Mouse (Mus musculus) forebrain, embryonic 16.5 days (tissue): ENCODE data around the gene Ttll7. TPM values are rescaled to one million over a fixed set of nuclear protein-coding genes. Genes with fewer than 3 reads are reported as not detected.

Experiments used
- polyA plus RNA-seq: library from polyadenylated mRNA; unstranded; fragments of >200 nt; fragmentation: Nextera tagmentation; extraction: Ambion mirVana; gene quantifications from 2 replicates; pipeline ENCODE4 v1.2.1, GENCODE M21; 2015

Gene Ttll7
- polyA plus RNA-seq, 1 experiment from 2014 or later: 7.3 TPM

Other genes starting within 250 kb of the Ttll7 start
- not detected in 2 replicates for gene Dnase2b, start 236.8 kb upstream of the Ttll7 start, polyA plus RNA-seq
- gene 4930503B20Rik, start 201.1 kb upstream of the Ttll7 start, polyA plus RNA-seq: not detected in 2 replicates
- gene Samd13, start 166.8 kb upstream of the Ttll7 start, polyA plus RNA-seq: 0.63 and 0.83 TPM in 2 replicates
- gene Prkacb, start 39.4 kb upstream of the Ttll7 start, polyA plus RNA-seq: 190 and 195 TPM in 2 replicates